Mouse (Mus musculus) heart, postnatal 4 days (tissue): ENCODE results near the gene Ptprm. TPM values are rescaled to one million over a fixed set of nuclear protein-coding genes. Genes with fewer than 3 reads are reported as not detected.
A peak's percentile ranks its signal among the peaks of the same experiment; 100 is the strongest.

Experiments used
- DNase-seq: peaks from one replicate; pipeline ENCODE4 v3.0.0; 2021
- total RNA-seq, 2 experiments: library from RNA; stranded (reverse); gene quantifications; 2 replicates each; pipeline ENCODE4 v1.2.3; 2021

The Ptprm gene
- total RNA-seq, 2 experiments from 2014 or later = 103 to 110 TPM

GRCm38 (mm10) chr17:67277124-67277910 lies 76.9 kb downstream of the Ptprm start:
- DNase-seq = no peak

- DNase-seq = peak; percentile 57
Measured at GRCm38 (mm10) chr17:67274531-67275094, 79.6 kb downstream of the Ptprm start.

DNA sequence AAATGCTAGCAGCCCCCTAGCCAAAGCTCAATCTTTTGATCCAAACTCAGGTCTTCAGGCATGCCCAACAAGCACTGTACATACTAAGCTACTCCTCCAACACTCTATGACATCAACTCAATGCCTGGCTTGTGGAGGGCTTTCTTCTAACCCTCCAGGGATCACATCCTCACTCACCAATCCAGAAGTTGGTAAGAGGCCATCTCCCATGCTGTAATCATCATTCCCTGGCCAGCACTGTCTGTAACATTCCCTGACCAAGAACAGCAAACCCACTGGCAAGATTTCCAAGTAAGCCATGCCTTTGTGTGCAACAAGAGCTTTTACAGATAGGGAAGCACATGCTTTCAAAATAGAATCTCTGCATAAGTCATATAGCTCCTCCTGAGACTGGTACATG lies 81.3 kb downstream of the Ptprm start:
- DNase-seq = peak; percentile 33

DNA sequence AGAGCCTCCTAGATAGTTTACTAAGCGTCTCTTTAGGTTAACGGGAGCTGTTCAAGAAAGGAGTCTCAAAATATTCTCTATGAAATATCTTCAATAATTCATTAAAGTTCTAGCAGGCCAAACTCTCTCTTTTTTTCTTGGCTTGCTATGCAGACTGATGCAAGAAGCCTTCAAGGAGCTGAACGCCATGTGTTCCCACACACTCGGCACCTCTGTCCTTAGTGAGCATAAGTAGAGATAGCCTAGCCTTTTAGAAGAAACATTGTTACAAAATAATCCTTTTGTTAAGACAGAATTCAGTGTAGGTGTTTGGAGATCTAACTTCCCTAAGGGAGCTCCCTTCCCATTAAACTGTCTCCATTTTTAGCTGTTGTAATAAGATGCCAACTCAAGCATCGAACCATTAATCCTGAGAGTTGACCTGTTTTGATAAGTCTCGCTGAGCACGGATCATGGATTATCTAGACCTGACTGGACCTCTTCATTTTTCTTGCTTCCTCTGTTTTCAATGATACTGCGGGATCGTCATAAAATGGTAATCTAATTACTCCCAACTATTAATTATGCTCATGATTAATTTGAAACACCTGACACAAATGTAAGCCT lies 85.7 kb downstream of the Ptprm start:
- no peak for DNase-seq

DNA sequence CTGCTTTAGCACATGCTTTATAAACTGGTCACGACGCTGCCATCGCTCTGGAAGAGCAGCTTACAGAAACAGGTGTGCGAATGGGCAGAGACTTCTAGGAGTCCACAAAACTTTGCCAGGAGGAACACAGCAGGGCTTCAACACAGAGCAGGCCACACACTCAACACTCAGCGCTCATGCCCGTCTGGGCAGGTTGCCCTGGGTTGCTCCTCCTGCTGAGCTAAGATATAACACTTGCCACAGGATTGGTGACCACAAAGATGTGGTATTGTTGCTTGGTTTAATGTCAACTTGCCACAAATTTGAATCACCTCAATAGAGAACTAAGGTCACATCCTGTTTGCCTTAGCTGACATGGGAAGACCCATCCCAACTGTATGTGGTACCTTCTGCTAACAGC lies 88.0 kb downstream of the Ptprm start:
- DNase-seq = no peak

- no peak for DNase-seq
Measured at GRCm38 (mm10) chr17:67265520-67265919, 88.7 kb downstream of the Ptprm start.

GRCm38 (mm10) chr17:67264716-67265115 lies 89.5 kb downstream of the Ptprm start:
- DNase-seq = no peak

DNA sequence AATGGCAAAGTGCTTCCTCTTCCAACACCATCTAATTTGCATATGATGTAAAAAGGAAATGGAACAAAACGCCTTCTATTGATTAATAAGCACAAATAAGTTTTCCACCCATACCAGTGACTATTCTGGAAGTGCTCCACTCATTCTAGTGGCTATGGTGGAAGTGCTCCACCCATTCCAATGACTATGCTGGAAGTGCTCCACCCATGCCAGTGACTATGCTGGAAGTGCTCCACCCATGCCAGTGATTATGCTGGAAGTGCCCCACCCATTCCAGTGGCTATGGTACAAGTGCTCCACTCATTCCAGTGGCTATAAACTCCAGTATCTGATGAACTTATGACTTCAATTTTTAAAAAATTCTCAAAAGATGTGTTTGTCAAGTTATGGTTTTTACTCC lies 91.2 kb downstream of the Ptprm start:
- DNase-seq = no peak

DNA sequence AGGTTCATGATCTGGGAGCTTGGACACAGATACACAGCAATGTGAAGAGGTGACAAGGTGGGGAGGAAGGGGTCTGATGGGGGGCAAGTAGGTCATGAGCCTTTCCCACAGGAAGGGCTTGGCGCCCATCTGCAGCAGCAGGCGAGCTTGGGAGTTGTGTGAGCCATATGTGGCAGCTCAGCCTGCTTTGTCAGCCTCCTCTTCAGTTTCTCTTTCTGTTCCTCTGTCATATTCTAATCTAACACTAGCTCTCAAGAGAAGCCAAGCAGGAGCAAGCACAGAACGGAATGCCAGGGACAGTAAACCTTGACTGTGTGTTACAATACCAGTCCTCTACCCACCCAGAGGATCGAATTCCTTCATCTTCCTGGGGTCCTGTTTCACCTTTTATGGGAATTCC lies 94.2 kb downstream of the Ptprm start:
- no peak for DNase-seq

DNA sequence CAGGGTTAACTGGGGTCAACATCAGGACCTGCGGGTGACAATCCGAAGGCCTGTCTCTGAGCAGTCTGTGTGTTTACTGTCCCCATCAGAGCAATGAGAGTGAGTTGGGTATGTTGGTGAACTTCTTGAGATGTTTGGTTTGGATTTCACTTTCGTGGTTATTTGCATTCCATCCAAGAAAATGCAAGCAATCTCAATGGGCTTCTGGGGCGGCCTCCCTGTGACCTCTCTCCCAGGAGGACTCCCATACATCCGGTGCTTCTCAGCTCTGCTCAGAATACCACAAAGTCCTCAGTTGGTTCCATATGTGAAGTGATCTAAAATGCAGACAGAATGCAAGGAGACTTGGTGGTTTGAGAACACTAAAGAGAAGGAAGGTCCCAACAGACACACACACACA lies 96.5 kb downstream of the Ptprm start:
- no peak for DNase-seq

DNA sequence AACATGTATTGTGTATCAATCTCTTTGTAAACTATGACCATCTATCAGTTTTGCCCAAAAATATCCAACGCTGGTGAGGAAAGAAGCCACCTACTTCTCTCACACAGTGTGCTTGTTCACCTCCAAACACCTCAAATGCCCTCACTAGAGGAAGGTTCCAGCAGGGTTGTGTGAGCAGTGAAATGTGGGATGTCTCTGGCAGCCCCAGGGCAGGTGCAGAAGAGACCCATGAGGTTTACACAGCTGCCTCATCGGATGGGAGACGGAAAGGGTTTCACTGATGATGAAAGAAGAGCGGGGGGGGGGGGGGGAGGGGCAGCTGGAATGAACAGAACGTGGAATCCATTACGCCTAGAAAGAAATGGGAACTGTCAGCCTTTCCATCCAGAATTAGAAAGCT lies 98.1 kb downstream of the Ptprm start:
- no peak for DNase-seq

DNA sequence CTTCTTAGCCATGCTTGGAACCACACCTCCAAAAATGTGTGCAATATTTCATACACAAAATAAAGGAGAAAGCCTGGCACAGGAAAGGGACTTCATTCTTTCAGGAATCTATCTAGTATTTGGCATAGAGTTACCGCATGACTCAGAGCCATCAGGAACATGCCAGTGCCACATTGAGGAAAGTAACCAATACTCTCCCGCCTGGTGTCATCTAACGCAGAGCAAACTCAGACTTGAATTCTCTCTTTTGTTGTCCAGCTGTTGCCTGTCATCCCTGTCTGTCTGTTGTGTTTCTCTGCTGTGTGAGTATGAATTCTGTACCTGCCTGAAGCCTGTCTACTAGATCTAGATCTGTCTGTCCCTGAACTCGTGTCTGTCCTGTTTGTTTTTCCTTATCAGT lies 100.8 kb downstream of the Ptprm start:
- DNase-seq = no peak

GRCm38 (mm10) chr17:67252992-67253391 lies 101.3 kb downstream of the Ptprm start:
- DNase-seq = no peak

GRCm38 (mm10) chr17:67245273-67245875 lies 108.9 kb downstream of the Ptprm start:
- no peak for DNase-seq

DNA sequence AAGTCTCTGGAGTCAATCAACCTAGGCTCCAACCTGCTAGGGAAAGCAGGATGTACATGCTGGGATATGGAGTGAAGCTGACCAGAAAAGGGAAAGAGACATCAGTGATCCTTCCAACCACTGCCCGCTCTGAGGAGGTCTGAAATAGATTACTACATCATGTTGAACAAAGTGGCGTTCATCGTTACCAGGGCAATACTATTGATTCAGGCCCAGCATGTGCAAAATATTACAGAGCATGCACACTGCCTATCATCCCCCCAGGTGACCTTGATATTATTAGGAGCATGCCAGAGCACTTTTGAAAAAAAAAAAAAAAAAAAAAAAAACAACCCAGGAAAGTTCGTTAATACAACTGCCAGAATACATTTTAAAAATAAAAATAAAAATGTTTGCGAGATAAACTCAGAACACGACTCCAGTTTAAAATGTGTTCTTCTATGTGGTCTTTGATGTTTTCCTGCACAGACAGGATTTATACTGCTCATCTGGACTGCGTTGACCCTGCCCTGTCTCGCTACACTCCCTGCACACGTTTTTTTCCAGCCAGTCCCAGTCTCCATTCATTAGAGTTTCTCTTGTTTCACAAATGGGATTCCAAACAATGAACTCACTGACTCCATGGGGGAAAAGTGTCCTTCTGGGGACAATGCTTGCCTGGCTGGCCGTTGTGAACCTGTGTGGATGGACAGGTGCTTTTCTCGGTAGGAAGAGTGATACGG lies 111.3 kb downstream of the Ptprm start:
- no peak for DNase-seq

DNA sequence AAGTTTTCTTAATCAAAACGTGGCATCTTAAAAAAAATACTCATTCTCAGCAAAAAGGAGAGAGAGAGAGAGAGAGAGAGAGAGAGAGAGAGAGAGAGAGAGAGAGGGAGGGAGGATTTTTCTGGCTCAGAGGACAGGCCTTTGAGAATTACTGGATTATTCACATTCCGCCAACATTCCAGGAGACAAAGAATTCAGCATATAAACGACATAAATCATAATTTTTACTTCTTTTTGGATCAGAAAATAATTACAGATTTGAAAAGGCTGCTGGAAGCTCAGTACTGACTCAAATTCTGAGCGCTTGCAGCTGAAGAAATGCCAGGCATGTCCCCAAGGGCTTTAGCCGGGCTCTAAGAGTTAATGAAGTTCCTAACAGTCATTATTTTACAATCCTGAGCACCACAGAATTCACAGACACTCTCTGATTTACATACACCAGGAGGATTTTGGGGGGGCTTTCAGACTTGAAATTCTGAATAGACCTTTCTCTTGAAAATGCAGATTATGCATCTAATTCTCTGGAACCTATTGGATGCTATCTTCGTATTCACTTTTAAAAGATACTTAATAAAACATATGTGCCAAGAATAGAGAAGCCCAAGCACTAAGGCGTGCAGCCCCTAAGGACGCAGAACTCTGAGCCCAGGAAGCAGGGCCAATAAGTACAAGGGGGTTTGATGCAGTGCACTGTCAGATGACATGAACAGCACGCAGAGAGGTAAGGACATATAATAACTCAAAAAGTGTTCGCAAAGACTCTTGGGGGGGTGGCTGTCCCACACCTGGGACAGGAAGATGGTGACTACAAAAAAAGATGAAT lies 112.1 kb downstream of the Ptprm start:
- DNase-seq = peak; percentile 40

DNA sequence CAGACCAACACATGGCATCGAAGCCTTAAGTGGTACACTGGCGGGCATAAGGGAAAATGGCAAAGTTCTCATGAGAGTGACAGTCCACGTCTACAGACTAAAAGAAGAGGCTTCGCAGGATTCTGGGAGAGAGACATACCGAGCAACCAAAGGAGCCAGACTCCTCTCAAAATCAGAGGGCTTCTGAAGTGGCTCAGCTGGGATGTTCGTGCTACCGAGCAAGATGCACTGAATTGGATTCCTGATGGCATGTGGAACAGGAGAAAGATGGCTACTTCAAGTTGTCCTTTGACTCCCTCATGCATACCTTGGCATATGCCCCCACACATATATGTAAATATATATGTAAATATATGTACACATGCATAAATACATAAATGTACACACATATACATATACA lies 115.4 kb downstream of the Ptprm start:
- no peak for DNase-seq

DNA sequence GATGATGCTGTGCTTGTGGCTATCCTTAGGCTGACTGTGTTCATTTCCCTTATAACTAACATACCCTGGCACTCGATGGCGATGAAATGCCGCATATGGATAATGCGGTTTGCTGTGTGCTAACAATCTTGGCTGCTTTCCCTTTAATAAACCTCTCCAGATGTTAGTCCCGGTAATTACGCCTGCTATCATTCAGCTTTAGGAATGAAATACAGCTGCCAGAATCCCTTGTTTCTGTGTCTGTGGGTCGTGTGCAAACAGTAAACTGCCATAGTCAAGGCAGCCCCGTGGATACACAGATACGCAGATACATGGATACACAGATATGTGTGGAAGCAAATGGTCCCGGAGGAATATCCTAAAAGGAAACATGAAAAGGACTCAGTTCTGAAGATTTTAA lies 116.8 kb downstream of the Ptprm start:
- no peak for DNase-seq

DNA sequence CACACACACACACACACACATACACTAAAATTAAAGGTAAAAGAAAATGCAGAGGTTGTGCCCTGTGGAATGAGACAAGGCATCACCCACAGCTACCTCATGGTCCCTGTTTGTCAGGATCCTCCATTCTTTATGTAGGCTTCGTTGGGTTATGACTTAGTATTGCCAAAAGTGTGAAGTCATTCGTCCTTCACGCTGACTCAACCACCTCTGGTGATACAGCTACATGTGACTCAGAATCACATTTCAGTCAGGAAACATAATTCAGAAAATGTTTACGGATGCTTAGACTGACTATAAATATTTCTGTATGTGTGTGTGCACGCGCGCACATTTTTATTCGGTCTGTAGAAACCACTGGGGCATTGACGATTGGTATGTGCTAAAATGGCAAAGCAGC lies 121.2 kb downstream of the Ptprm start:
- no peak for DNase-seq

DNA sequence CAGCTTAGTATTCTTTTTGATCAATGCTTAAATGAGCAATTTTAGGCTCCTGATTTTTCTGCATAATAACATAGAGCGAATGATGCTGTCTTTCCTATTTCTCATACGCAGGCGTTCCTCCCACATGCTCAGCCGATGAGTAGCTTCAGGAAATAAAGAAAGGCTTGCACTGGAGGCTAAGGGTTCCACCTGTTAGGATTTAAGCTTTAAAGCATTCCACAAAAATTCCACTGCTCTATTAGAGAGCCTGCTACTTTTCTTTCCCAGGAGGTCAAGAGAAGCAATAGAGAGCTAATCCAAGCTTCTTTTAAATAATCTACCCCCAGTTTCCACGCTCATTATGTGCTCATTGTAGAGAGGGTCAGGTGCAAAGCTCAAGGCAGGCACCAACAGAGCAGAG lies 127.3 kb downstream of the Ptprm start:
- no peak for DNase-seq

DNA sequence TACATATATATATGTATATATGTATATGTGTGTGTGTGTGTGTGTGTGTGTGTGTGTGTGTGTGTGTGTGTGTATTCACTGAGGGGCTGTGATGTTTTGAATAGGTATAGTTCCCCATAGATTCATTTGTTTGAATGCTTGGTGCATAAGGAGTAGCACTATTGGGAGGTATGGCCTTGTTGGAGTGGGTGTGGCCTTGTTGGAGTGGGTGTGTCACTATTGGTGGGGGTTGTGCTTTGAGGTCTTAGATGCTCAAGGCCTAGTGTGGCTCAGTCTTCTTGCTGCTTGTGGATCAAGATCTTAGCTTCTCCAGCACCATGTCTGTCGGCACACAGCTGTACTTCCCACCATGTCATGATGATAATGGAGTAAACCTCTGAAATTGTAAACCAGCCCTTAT lies 138.9 kb downstream of the Ptprm start:
- DNase-seq = no peak

GRCm38 (mm10) chr17:67213711-67214110 lies 140.5 kb downstream of the Ptprm start:
- peak; percentile 36 for DNase-seq
